Mouse (Mus musculus) kidney, adult 11 months (tissue): ENCODE measurements around the gene Ift122.
A peak's percentile ranks its signal among the peaks of the same experiment; 100 is the strongest.

ENCODE experiments used
- DNase-seq: peaks from one replicate; pipeline ENCODE4 v3.0.0; 2022

The Ift122 gene

DNA sequence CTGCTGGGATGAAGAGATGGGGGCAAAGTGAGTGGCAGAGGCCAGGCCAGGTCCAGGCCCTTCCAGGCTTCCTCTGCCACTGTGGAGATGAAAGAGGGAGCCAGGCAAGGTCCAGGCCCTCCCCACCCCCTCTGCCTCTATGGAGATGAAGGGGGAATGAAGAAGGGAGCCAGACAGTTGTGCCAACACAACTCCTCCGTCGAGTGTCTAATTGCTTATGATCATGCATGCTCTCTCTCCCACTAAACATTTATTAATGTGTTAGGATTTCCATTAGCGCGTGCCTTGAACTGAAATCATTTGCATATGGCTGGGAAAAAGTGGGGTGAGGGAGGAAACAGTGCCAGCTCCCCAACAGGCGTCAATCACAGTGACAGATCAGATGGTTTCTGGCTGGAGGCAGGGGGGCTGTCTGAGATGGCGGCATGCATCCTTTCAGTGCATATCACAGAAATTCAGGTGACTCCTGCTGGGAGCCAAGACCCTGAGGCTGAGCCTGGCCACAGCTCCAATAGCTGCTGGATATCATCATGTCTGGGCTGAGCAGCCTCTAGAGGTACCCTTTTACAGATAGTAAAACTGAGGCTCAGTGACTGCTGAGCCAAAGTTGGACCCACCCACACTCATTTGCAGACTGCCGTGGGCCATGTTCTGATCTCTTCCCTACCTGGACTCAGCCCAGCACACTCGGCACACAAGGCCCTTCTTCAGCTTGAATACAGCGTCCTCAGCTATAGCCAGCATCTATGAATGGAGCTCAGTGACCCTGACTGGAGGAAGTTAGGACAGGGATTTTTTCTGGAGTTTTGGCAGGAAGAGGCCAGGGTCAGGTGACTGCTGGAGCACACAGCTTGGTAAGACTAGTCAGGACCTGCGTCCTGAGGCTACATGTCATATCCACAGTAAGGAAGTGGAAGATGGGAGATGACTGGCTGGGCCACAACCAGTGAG lies 74.3 kb downstream of the Ift122 start:
- DNase-seq = no peak

- DNase-seq = no peak
These were observed 76.7 kb downstream of the Ift122 start for GRCm38 (mm10) chr6:115930018-115930417.

DNA sequence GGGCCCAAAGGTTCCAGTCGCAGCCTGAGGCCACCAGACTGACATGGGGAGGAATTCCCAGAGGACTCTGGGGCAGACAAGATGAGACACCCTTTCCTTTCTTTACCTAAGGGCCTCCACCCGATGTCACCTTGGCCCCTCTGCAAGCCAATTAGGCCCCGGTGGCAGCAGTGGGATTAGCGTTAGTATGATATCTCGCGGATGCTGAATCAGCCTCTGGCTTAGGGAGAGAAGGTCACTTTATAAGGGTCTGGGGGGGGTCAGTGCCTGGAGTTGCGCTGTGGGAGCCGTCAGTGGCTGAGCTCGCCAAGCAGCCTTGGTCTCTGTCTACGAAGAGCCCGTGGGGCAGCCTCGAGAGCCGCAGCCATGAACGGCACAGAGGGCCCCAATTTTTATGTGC lies 78.4 kb downstream of the Ift122 start, which contains the start of gene Rho:
Gene Rho (plus strand): TSS at position 110 of the 400 bp plus-strand sequence.
- no peak for DNase-seq

- DNase-seq = no peak
These were observed 79.1 kb downstream of the Ift122 start for GRCm38 (mm10) chr6:115932391-115932790.

DNA sequence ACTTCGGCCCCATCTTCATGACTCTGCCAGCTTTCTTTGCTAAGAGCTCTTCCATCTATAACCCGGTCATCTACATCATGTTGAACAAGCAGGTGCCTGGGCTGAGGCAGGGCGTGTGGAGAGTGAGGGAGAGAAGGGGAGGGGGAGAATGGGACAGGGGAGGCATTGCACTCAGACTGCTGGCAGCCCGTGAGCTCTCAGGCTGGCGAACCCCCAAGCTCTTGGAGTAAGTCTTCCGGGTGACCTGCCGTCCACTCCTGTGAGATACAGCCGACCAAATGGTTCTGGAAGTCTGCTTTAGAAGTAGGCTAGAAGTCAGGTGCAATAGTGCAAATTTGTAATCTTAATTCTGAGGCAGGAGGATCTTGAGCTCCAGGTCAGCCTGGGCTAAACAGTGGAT lies 82.3 kb downstream of the Ift122 start:
- DNase-seq = no peak

DNA sequence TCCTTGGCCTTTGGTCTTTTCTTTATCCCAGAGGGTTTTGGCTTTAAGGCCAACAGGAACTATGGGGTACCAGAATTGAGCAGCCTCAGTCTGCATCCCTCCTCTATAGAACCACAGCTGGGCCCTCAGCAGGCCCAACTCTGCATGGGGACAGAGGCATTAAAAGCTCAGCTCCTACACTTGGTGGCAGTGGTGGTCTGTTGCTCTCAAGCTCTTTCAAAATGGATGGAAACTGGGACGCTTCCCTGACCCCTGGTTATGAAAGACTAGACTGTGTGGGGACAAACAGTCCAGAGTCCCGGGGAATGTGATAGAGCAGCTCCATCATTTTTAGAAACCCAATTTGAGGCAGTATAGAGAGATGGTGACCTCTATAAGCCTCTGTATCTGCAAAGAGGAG lies 84.7 kb downstream of the Ift122 start:
- no peak for DNase-seq

- no peak for DNase-seq
These were observed 85.5 kb downstream of the Ift122 start for GRCm38 (mm10) chr6:115938798-115939197.

DNA sequence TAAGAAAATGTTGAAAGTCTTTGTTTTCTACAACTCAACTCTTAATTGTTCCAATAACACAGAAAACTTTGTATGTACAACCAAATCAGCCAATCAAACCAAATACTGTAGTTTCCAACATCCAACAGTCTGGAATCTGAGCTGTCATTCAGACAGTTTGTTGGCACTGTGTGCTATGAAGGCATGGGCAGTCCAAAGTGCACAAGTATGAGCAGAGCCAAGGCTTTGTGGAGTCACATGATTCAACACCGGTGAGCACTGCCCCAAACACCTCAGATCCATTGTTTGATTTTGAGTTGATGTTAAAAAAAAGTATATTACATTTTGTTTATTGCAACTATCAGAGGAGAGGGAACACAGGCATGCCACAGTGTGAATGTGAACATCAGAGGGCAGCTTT lies 87.3 kb downstream of the Ift122 start:
- DNase-seq = peak; percentile 57

DNA sequence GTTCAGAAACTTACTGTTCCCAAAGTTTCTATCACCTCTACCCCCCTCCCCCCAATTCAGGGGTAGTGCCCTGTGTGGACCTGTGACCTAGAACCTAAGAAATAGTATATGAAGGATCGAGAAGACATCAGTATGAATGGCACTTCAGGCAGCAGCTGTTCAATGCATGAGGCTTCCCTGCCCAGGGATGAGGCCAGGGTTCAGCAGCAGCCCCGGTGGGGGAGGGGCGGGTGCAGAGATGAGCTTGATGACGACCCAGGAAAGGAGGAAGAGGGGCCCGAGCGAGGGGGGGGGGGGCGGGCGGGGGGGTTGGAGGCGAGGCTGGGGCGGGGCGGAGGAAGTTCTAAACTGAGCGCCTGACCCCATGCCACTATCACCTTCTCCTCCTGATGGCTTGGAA lies 87.9 kb downstream of the Ift122 start:
- DNase-seq = no peak

DNA sequence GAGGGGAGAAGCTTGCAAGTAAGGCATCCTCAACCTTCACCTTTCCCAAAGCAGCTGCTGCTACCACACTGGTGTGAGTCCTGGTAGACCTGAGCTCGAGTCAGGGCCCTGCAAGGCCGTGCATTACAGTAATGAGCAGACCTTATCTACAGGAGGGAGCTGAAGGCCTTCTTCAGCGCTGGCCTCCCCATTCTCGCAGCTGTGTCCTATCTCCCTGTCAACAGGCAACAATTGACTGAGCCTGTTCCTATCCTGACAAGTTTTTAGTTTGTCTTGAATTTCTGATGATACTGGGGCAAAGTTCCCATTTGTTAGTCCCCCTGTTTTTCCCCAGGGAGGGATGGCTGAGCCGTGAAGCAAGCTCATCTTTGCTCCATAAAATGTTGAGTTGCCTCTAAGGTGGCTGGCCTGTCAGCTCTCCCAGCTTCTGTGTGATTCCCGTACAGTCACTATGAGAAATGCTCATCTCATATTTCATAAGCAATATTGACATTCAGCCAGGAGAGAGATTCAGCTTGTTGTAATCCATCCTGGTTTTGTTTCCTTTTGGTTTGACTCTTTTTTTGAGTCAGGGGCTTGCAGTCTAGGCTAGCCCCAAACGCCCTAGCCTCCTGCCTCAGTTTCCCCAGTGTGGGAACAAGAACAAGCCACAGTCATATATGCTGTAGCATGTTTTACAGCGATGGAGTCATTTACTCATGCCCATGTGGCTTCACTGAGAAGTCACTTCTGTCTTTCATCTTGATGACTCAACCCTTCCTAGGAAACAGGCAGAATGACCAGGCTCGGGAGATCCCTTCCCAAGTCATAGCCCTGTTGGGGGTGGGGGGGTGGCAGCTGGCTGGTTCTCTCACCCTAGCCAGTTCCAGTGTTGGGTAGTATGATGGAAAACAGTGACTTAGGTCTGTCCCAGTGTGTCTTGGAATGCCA lies 90.5 kb downstream of the Ift122 start:
- DNase-seq = no peak

GRCm38 (mm10) chr6:115944638-115945037 lies 91.4 kb downstream of the Ift122 start, which contains the start of gene H1foo:
Gene H1foo (plus strand): TSS chr6:115944938.
- DNase-seq = no peak

GRCm38 (mm10) chr6:115945633-115946032 lies 92.4 kb downstream of the Ift122 start:
- no peak for DNase-seq

DNA sequence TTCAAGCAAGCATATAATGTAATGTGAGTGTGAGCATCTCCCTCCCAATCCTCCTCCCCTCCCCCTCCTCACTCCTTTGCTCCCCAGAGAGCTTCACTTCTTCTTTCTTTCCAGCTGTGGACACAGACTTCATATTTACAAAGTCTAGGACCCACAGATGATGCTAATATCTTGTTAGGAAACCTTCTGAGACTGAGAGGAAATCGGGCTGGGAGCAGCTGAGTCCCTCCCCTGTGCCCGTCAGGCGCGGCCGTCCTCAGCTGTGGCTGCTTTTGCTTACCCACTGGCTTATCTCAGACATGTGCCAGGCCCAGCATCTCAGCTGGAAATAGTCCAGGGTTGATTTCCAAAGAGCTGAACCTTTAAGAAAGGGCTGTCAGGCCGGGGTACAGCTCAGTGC lies 93.1 kb downstream of the Ift122 start:
- no peak for DNase-seq

DNA sequence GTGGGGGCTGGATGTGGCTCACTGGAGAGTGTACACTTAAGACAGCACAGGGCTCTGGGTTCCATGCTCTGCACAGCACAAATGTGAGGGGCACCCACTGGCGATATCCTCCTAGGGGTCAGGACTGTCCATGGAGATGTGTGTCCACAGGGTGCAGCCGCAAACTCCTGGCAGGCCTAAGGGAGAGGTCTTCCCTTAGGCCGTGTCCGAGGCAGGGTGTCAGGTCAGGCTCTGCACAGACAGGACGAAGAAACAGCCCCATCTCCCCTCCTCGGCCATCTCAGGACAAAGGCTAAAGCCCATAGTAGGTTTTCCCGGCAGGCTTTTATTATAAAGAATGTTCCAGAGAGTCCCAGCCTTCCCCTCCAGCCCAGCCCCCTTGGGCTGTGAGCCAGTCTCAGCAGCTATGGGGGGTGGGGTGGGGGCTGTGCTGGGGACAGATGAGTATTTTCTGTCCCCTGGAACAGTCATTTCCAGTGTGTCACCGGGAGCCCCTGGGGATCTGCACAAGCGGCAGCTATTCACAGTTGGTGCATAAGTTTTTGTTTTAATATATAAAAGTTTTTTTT lies 101.3 kb downstream of the Ift122 start:
- DNase-seq = no peak

DNA sequence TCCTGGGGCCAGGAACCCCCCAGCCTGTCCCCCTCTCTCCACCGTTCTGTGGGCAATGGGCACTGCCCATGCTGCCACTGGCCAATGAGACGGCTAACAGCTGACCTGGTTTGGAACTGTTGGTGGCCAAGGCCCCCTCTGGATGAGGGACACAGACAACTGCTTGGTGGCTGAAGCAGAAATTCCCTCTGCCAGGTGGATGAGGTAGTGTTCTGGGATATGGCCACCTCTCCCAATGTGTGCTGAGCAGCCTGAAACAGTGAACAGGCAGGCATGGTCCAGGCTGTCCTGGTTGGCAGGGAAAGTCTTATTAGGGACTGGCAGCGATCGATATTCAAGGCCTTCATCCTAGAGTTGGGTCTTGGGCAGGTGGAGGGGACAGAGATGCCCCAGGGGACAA lies 101.9 kb downstream of the Ift122 start:
- no peak for DNase-seq

- DNase-seq = no peak
These were observed 102.4 kb downstream of the Ift122 start for GRCm38 (mm10) chr6:115955664-115956063.

- DNase-seq = no peak
These were observed 103.2 kb downstream of the Ift122 start for GRCm38 (mm10) chr6:115956418-115956921.

DNA sequence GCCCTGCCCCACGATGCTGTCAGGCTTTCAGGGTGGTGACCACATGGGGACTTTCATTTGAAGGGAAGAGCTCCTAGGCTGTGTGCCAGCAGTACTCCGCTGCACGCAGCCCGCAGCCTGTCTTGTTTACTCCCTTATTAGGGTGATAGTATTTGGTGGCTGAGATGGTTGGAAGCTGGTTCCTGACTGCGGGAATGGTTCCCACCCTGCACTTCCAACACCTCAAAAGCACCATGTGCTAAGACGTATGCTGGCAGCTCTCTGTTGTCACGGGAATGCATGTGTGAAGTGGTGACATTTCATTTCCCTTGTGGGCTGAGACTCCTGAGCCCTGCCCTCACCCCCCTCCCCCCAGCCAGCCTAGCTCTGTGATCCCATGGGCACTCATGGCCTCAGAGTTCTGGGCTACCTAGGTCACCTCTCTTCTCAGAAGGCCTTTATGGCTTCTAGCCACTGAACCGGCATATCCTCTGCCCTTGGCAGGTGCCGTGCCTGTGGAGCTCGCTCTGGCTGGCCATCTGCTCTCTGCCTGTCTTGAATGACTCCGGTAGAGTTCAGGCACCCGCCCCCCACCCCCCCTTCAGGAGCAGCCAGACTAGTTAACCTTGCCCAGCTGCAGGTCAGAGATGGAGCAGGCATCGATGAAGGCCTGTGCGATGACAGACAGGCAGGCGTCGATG lies 103.8 kb downstream of the Ift122 start:
- DNase-seq = peak; percentile 64

DNA sequence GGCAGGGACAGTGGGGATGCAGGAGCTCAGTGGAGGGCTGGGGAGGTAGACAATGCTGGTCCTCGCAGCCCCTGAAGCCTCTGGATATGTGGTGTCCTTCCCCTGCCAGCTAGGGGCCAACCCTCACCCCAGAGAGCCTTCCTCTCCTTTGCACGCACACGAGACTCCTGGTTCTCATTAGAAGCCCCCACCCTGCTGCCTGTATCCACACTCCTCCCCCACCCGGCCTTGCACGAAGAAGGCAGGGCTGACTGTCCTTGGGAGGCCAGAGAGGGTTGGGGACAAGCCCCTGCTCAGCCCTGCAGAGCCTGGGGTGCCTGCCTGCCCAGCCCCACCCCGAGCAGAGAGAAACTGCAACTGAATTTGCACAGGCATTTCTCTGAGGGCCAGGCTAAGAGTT lies 104.4 kb downstream of the Ift122 start:
- DNase-seq = no peak

DNA sequence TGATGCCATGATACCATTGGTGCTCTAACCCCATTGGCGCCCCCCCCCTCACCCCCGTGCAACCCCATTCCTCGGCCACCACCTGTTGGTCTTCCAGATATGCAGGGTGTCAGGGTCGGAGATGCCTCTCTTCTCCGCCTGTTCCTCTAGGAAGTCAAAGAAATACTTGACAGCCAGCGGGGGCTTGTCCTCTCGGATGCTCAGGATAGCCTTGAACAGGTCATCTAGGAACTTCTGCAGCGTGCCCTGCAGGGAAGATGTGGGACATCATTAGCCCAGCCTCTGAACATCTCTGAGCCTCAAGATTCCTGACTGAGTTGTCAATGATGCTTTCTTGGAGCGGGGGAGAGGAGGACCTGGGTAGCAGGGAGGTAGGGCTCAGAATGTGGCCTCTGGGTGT lies 105.2 kb downstream of the Ift122 start:
- no peak for DNase-seq

GRCm38 (mm10) chr6:115959151-115959691 lies 106.0 kb downstream of the Ift122 start:
- DNase-seq = peak; percentile 87

- no peak for DNase-seq
These were observed 107.1 kb downstream of the Ift122 start for GRCm38 (mm10) chr6:115960322-115960721.
